Mouse (Mus musculus): Measurements from ENCODE around the gene Lrp2. TPM values are rescaled to one million over a fixed set of nuclear protein-coding genes. Genes with fewer than 3 reads are reported as not detected.

Gene Lrp2
- polyA plus RNA-seq, 1 experiment from 2014 or later: 1.6 TPM

DNA sequence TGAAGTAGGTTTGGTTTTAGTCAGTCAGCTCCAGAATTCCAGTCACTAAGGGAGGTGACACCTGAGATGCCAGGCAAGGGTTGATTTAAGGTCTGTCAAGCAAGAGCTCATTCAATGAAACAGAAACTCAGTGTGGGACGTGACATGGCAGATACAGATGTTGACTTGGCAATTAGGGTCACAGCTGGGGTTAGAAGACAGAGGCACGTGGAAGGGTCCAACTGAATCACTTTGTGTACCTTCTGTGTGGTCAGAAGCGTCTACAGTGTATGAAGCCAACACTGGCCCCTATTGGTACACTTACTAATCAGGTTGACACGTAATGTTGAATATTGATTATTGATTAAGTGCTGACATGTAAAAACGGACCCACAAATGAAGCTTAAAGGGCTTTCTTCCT lies 161.0 kb downstream of the Lrp2 start:
- no peaks in the 10 kb centered on the region for H3K27me3 ChIP-seq (ENCODE audit: control insufficient read depth, insufficient read depth, low read length)

DNA sequence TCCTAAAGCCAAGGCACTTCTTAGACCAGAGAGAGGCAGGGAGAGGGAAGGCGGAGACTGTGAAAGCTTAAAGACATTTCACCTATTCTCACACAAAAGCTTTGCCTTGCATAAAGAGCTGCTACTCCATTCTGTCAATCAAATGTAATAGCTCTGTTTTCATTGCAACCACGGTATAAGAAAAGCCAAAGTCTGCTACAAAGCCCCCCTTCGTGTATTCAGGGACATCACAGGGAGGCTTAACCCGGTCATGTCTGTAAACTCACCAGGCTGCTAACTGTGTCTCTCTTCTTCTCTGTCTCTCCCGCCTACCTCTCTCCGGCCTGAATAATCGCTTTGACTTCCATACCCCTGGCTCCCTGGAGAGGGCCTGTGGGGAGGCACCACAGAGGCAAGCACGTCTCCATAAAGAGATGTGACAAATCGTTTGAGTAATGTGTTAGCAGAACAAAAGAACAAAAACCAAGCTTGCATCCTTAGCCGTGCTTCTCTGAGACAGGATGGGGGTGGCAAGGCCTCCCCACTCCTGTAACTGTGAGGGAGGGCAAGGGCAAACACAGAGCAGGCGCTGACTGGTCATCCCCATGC lies 167.5 kb downstream of the Lrp2 start:
- Histone ChIP-seq H3K4me3 (ENCODE audit: low read depth, low read length) (no peak overlapping the region), H3K9ac (ENCODE audit: low read length) (no peak overlapping the region), H3K36me3 (ENCODE audit: control insufficient read depth, insufficient read depth, low read length) (no peaks in the 10 kb centered on the region), H3K9me3 (ENCODE audit: control insufficient read depth, low read length) (no peaks in the 10 kb centered on the region), H3K4me1 (ENCODE audit: control insufficient read depth, insufficient read depth, low read length) (peaks cover 10% of the 10 kb centered on the region), H3K27me3 (ENCODE audit: control insufficient read depth, insufficient read depth, low read length) (no peaks in the 10 kb centered on the region), H3K27ac (ENCODE audit: low read depth, low read length) (no peak overlapping the region), H3K4me2 (ENCODE audit: low read depth) (peak overlapping the region; percentile 10; the same call in 1 of the 2 replicates)
- peak; percentile 71 for DNase-seq (ENCODE audit: low spot score)
- ATAC-seq (ENCODE audit: insufficient read depth, low FRiP score, low TSS enrichment): peak; percentile 95
- WGBS: 5% methylated on average over 11 of the region's 11 CpGs

More for the DNA sequence above, 161.0 kb downstream of the Lrp2 start:
- H3K27ac ChIP-seq (ENCODE audit: low read depth, low read length): no peak overlapping the region
- H3K36me3 ChIP-seq (ENCODE audit: control insufficient read depth, insufficient read depth, low read length): no peaks in the 10 kb centered on the region
- H3K4me3 ChIP-seq (ENCODE audit: low read depth, low read length): no peak overlapping the region
- WGBS: 61% methylated on average over 5 of the region's 5 CpGs
- no peaks in the 10 kb centered on the region for H3K9me3 ChIP-seq (ENCODE audit: control insufficient read depth, low read length)
- H3K9ac ChIP-seq (ENCODE audit: low read length): no peak overlapping the region
- no peaks in the 10 kb centered on the region for H3K4me1 ChIP-seq (ENCODE audit: control insufficient read depth, insufficient read depth, low read length)
- no peak overlapping the region for H3K4me2 ChIP-seq (ENCODE audit: low read depth)
- DNase-seq (ENCODE audit: low spot score) (no peak), ATAC-seq (ENCODE audit: insufficient read depth, low FRiP score, low TSS enrichment) (no peak)

DNA sequence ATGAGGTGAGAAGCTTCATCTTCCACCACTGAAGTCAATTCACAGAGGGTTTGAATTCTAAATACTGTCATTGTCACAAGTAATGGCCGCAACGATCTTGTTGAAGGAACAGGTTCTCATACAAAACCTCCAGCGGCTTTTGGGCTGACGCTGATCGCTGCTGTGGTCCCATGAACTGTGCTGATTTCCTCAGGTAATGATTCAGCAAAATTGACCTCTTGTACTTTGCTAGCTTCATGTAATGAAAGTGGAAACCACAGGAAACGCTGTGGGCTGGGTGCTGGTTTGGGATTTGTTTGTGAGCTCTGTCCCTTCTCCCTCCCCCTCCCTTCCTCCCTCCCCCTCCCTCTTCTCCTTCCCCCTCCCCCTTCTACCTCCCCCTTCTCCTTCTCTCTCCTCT lies 170.8 kb downstream of the Lrp2 start:
- Histone ChIP-seq H3K4me1 (ENCODE audit: control insufficient read depth, insufficient read depth, low read length) (peaks cover 10% of the 10 kb centered on the region), H3K27ac (ENCODE audit: low read depth, low read length) (no peak overlapping the region), H3K9ac (ENCODE audit: low read length) (no peak overlapping the region), H3K4me2 (ENCODE audit: low read depth) (no peak overlapping the region), H3K4me3 (ENCODE audit: low read depth, low read length) (no peak overlapping the region), H3K36me3 (ENCODE audit: control insufficient read depth, insufficient read depth, low read length) (no peaks in the 10 kb centered on the region), H3K27me3 (ENCODE audit: control insufficient read depth, insufficient read depth, low read length) (no peaks in the 10 kb centered on the region), H3K9me3 (ENCODE audit: control insufficient read depth, low read length) (no peaks in the 10 kb centered on the region)
- no peak for DNase-seq (ENCODE audit: low spot score)
- WGBS: 91% methylated on average over 6 of the region's 6 CpGs
- ATAC-seq (ENCODE audit: insufficient read depth, low FRiP score, low TSS enrichment): no peak

DNA sequence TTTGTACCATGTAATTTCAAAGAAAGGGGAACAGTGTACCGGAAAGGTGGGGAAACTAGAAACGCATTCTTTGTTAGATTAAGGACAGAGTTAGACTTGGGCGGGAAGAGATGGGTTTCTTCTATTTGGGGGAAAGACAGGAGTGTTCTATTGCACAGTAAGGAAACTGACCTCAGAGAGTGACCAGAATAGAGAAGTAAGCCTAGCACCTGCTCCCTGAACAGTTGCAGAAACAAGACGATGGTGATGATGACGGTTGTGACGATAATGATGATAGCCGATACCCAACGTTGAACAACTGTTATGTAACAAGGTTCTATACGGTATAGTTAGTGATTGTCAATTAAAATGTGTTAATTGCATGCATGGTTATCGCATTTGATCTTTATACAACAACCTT lies 171.3 kb downstream of the Lrp2 start:
- no peak overlapping the region for H3K4me2 ChIP-seq (ENCODE audit: low read depth)
- DNase-seq (ENCODE audit: low spot score): no peak
- no peak overlapping the region for H3K9ac ChIP-seq (ENCODE audit: low read length)
- no peak for ATAC-seq (ENCODE audit: insufficient read depth, low FRiP score, low TSS enrichment)
- WGBS: 94% methylated on average over 10 of the region's 10 CpGs
- no peak overlapping the region for H3K4me3 ChIP-seq (ENCODE audit: low read depth, low read length)
- H3K9me3 ChIP-seq (ENCODE audit: control insufficient read depth, low read length): no peaks in the 10 kb centered on the region
- no peaks in the 10 kb centered on the region for H3K36me3 ChIP-seq (ENCODE audit: control insufficient read depth, insufficient read depth, low read length)
- no peak overlapping the region for H3K27ac ChIP-seq (ENCODE audit: low read depth, low read length)
- peaks cover 10% of the 10 kb centered on the region for H3K4me1 ChIP-seq (ENCODE audit: control insufficient read depth, insufficient read depth, low read length)
- H3K27me3 ChIP-seq (ENCODE audit: control insufficient read depth, insufficient read depth, low read length): no peaks in the 10 kb centered on the region

DNA sequence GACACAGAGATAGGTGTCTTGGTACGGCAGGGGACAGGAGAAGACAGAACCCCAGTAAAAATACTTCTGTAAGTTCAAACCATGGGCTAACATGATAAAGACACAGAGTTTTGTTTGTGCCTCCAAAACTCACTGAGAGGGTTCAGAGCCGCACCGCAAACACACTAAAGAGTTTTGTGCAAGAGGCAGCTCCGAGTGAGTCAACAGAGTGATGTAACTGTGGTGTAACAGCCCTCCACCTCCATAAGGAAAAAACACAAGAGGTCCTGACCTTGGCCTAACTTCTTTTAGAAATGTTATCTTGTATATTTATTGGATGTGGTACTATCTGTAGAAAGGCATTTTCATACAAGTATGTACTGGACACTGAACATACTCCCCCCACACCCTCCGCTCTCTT lies 180.2 kb downstream of the Lrp2 start:
- Histone ChIP-seq H3K9ac (ENCODE audit: low read length) (no peak overlapping the region), H3K36me3 (ENCODE audit: control insufficient read depth, insufficient read depth, low read length) (no peaks in the 10 kb centered on the region), H3K27ac (ENCODE audit: low read depth, low read length) (no peak overlapping the region), H3K4me1 (ENCODE audit: control insufficient read depth, insufficient read depth, low read length) (no peaks in the 10 kb centered on the region), H3K27me3 (ENCODE audit: control insufficient read depth, insufficient read depth, low read length) (no peaks in the 10 kb centered on the region), H3K4me2 (ENCODE audit: low read depth) (no peak overlapping the region), H3K9me3 (ENCODE audit: control insufficient read depth, low read length) (no peaks in the 10 kb centered on the region), H3K4me3 (ENCODE audit: low read depth, low read length) (no peak overlapping the region)
- WGBS: 93% methylated on average over 5 of the region's 5 CpGs
- no peak for DNase-seq (ENCODE audit: low spot score)
- ATAC-seq (ENCODE audit: insufficient read depth, low FRiP score, low TSS enrichment): no peak

DNA sequence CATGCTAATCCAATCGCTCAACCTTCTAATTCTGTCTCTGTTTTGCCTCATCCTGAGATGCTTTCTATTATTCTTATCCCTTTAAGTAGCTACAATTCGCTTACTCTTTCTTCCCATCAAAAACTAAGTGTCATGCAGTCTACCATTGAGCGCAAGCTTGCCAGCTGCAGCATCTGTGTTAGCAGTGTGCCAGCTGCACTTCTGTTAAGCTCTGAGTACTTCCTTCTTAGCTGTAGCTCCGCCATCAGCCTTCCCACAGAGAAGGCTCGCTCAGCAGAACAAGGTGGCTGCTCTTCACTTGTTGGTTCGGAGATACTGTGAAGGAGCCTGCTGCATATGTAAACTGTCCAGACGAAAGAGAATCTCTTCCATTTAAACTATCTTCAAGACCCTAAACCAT lies 183.6 kb downstream of the Lrp2 start:
- no peak overlapping the region for H3K27ac ChIP-seq (ENCODE audit: low read depth, low read length)
- no peaks in the 10 kb centered on the region for H3K9me3 ChIP-seq (ENCODE audit: control insufficient read depth, low read length)
- H3K4me1 ChIP-seq (ENCODE audit: control insufficient read depth, insufficient read depth, low read length): no peaks in the 10 kb centered on the region
- no peaks in the 10 kb centered on the region for H3K27me3 ChIP-seq (ENCODE audit: control insufficient read depth, insufficient read depth, low read length)
- H3K4me2 ChIP-seq (ENCODE audit: low read depth): no peak overlapping the region
- H3K36me3 ChIP-seq (ENCODE audit: control insufficient read depth, insufficient read depth, low read length): no peaks in the 10 kb centered on the region
- DNase-seq (ENCODE audit: low spot score): no peak
- H3K4me3 ChIP-seq (ENCODE audit: low read depth, low read length): no peak overlapping the region
- H3K9ac ChIP-seq (ENCODE audit: low read length): no peak overlapping the region
- no peak for ATAC-seq (ENCODE audit: insufficient read depth, low FRiP score, low TSS enrichment)
- 84% methylated on average over 7 of the region's 7 CpGs for WGBS

DNA sequence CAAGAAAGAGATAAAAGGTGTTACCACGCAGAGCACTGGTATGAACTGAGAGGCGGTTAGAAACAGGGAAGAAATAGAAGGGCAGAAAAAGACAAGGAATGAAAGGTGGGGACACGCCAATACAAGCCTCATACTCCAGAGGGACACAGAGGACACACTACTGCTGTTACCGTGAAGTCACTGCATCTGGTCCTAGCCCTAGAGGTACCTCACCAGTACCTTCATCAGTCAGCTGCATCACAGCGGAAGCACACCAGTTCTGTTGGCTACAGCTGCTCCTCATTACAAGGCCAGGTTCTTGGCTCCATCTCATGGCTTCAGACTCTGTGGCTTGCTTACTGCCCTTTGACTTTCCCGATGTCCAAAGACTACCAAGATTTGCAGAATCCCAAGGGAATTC lies 184.0 kb downstream of the Lrp2 start:
- ATAC-seq (ENCODE audit: insufficient read depth, low FRiP score, low TSS enrichment) (no peak), DNase-seq (ENCODE audit: low spot score) (no peak)
- no peaks in the 10 kb centered on the region for H3K4me1 ChIP-seq (ENCODE audit: control insufficient read depth, insufficient read depth, low read length)
- H3K27me3 ChIP-seq (ENCODE audit: control insufficient read depth, insufficient read depth, low read length): no peaks in the 10 kb centered on the region
- no peak overlapping the region for H3K9ac ChIP-seq (ENCODE audit: low read length)
- H3K9me3 ChIP-seq (ENCODE audit: control insufficient read depth, low read length): no peaks in the 10 kb centered on the region
- no peak overlapping the region for H3K4me2 ChIP-seq (ENCODE audit: low read depth)
- no peaks in the 10 kb centered on the region for H3K36me3 ChIP-seq (ENCODE audit: control insufficient read depth, insufficient read depth, low read length)
- no peak overlapping the region for H3K27ac ChIP-seq (ENCODE audit: low read depth, low read length)
- no peak overlapping the region for H3K4me3 ChIP-seq (ENCODE audit: low read depth, low read length)
- WGBS: 93% methylated on average over 6 of the region's 6 CpGs

DNA sequence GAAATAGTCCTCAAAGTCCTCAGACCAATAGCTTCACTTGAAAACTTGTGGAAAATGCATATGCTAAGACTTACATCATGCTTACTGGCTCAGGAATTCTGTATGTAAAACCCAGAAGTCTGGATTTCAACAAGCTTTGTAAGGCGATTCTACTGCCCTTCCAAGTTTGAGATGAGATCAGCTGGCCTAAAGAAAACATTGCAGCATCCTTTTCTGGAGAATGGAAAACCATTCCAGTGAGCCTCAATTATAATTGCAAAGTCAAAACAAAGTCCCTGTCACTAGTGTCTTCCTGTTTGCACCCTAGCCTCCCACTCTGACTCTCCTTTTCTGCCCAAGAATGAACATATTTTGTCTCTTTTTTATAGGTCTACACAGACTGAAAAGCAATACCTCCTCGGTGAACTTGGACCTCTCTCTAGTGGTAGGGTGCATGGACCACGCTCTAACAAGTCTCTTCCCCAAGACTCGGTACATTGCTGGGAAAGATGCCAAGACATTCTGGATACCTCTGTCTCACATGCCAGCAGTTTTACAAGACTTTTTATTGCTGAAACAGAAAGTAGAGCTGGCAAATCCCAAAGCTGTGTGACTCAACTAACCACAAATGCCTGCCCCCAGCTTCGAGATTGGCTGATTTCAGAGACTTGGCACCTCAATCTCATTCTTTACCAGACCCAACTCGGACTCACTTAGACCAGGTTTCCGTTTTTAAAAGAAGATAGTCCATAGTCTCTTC lies 184.8 kb downstream of the Lrp2 start:
- no peaks in the 10 kb centered on the region for H3K36me3 ChIP-seq (ENCODE audit: control insufficient read depth, insufficient read depth, low read length)

DNA sequence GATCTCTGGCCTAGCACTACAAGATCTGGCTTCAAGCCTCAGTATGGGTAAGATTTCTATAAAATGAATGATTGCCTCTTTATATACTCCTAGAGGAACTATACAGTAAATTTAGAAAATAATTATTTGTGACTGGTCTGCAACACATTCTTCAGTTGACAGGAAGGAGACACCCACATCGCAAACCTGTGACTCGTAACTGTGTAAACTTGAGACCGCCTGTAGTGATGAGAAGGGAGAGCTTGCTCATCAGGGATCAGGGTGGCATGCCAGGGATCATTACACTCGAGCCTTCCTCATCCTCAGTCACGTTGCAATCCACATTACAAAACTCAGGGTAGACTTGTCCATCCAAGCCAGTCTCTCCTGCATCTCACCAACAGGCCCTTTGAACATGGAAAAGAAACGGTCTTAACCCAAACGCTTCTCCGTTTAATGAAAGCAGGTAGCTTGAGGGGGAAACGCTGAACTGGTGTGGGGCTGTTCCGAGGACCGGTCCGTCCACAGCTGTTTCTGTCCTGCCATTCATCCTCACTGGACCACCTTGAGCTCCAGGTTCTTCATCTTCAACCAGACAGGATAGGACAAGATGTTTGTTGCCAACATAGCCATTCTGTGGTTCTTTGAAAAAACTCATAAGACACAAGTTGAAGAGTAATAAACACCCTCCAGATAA lies 189.0 kb downstream of the Lrp2 start:
- H3K4me2 ChIP-seq (ENCODE audit: low read depth): no peak overlapping the region
- no peak overlapping the region for H3K9ac ChIP-seq (ENCODE audit: low read length)
- no peak for ATAC-seq (ENCODE audit: insufficient read depth, low FRiP score, low TSS enrichment)
- H3K9me3 ChIP-seq (ENCODE audit: control insufficient read depth, low read length): no peaks in the 10 kb centered on the region
- no peak for DNase-seq (ENCODE audit: low spot score)
- H3K27me3 ChIP-seq (ENCODE audit: control insufficient read depth, insufficient read depth, low read length): no peaks in the 10 kb centered on the region
- no peak overlapping the region for H3K27ac ChIP-seq (ENCODE audit: low read depth, low read length)
- WGBS: 86% methylated on average over 12 of the region's 12 CpGs
- H3K4me3 ChIP-seq (ENCODE audit: low read depth, low read length): no peak overlapping the region
- no peaks in the 10 kb centered on the region for H3K4me1 ChIP-seq (ENCODE audit: control insufficient read depth, insufficient read depth, low read length)
- H3K36me3 ChIP-seq (ENCODE audit: control insufficient read depth, insufficient read depth, low read length): no peaks in the 10 kb centered on the region

More for the DNA sequence above, 184.8 kb downstream of the Lrp2 start:
- no peaks in the 10 kb centered on the region for H3K9me3 ChIP-seq (ENCODE audit: control insufficient read depth, low read length)
- H3K9ac ChIP-seq (ENCODE audit: low read length): no peak overlapping the region
- H3K4me1 ChIP-seq (ENCODE audit: control insufficient read depth, insufficient read depth, low read length): no peaks in the 10 kb centered on the region
- DNase-seq (ENCODE audit: low spot score): no peak
- no peak overlapping the region for H3K4me2 ChIP-seq (ENCODE audit: low read depth)
- H3K27me3 ChIP-seq (ENCODE audit: control insufficient read depth, insufficient read depth, low read length): no peaks in the 10 kb centered on the region
- H3K27ac ChIP-seq (ENCODE audit: low read depth, low read length): no peak overlapping the region
- H3K4me3 ChIP-seq (ENCODE audit: low read depth, low read length): no peak overlapping the region
- ATAC-seq (ENCODE audit: insufficient read depth, low FRiP score, low TSS enrichment): no peak
- 87% methylated on average over 7 of the region's 7 CpGs for WGBS

Measured in neural tube, embryonic 11.5 days (tissue).